Mouse (Mus musculus): ENCODE results near the gene Myct1.

The Myct1 gene

DNA sequence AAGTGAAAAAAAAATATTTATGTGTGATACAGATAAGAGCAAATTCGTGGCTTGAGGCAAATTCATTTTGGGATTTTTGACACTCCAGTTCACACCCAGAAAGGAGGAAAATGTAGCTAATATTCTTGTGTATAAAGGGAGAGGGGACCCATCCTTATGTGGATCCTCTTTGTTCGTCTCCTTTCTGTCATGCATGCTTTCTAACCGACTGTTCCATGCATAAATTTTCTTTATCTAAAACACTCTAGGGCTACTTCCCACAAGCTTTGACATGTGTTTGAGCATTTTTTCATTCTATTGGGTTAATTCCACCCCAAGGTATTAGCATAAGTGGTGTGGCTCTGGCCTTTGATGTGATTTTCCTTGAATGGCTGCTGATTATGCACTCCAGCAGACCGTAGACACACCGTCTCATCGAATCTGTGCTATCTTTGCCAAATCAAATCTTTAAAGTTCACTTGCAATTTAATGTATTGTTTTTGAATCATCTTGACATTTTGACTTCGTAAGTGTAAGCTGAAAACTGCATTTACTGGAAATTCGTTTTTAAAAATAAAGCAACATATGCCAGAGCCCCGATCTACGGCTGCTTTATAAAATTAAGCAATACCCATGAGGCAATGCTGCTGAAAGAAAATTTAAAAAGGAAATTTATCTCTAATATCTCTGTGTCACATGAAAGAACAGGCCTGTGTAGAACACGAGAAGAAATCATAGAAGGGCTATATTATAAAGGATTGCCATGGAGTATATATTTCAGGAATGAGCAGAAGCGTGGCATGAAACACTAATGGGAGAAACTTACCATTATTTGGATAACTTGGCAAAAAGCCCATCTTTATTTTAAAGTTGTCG is 21.8 kb downstream of the Myct1 start:
- DNase-seq (ENCODE audit: low spot score), result no peak

DNA sequence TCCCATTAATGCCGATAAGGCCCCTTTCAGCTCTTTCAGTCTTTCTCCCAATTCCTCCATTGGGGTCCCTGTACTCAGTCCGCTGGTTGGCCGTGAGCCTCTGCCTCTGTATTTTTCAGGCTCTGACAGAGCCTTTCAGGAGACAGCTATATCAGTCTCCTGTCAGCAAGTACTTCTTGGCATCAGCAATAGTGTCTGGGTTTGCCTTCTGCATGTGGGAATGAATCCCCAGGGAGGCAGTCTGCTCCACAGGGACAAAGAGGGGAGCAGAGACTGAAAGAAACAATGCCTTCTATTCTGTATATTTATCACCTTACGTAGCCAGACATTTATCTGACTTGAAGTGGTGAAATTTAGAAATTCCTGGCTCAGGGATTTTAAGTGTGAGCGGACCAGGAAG is 32.7 kb downstream of the Myct1 start:
- no peak for DNase-seq (ENCODE audit: low spot score)

DNA sequence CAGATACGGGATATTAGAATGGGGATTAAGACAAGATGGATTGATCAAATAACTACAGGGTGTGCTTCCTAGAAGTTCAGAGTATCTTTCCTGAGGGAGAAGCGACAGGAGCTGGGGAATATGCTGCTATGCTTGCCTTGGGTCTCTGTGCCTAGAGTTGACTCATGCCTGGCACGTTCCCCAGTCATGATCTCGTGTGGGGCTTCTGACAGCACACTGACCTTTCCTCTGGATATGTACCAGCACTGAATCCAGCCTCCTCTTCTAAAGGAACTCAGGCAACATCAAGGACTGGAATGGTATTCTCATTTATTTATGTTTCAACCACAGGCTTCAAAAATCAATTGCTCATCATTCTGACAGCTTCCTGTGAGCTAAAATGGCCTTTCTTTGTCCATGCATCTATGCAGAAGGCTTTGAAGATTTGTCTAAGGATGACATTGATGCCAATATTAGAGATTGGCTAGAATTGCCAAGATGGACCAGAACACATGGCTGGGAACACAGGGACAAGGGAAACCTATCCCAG is 40.2 kb downstream of the Myct1 start:
- no peak for DNase-seq (ENCODE audit: low spot score)

DNA sequence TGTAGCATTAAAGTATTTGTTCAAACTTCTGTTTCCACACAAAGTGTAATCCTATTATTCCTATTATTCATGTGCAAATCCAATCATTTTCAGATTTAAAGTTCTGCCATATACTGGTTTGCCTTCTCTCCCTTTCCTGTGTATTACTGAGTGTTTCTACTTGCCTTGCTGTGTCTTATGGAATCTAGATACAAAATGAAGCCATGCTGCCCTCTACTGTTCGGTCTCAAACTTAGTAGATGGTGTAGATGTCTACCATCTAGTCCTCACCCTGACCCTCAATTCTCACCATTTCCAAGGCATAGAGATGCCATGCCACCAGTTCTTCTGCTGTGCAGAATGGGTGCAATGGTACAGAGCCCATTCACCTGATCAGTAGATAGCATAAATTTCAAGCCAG is 40.8 kb downstream of the Myct1 start:
- DNase-seq (ENCODE audit: low spot score), result no peak

- DNase-seq (ENCODE audit: low spot score), result no peak
Measured at GRCm38 (mm10) chr10:5637322-5637721, 43.7 kb downstream of the Myct1 start.

DNA sequence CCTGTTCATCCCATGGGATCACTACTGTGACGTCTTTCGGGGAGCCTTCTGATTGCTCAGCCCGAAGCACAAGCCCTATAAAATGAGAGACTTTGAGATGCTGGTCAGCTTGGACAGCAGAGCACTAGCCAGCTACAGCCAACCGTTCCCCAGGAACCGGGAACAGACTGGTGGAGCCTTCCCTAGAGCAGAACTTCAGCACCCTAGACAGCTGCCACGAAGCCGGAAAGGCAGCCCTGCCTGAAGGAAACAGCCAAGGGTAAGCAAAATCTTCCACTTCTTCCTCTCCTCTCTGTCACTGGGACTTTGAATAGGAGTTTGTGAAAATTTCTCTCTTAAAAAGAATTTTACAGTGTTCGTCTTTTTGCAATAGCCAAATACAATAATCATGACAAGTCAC is 45.5 kb downstream of the Myct1 start, which contains the start of gene Vip:
Vip (plus strand) TSS at position 107 of the 400 bp plus-strand sequence.
- DNase-seq (ENCODE audit: low spot score), result peak; percentile 23

All from ovary, postnatal 36 days (tissue).